Mouse (Mus musculus) limb, embryonic 14.5 days (tissue): ENCODE data around the gene Slc24a4. TPM values are rescaled to one million over a fixed set of nuclear protein-coding genes. Genes with fewer than 3 reads are reported as not detected.

Source experiments
- ATAC-seq: fragments of 200-750 bp; cut with Nextera tagmentation; 2 replicates; pipeline ENCODE4 v1.8.0; 2017; ENCODE audit warnings: low read depth, moderate number of reproducible peaks, moderate TSS enrichment; ENCODE audit not compliant: low FRiP score
- DNase-seq: peaks from one replicate; pipeline ENCODE4 v3.0.0-alpha.2; 2015; ENCODE audit warnings: low spot score
- H3K27ac ChIP-seq: fragments of 300-500 bp; sonication (generic); replicated peaks from 2 replicates; pipeline ENCODE4 v1.5.1; 2014; ENCODE audit warnings: low read depth, mild to moderate bottlenecking, low read length, moderate library complexity, mixed read lengths
- H3K27me3 ChIP-seq: fragments of 300-500 bp; sonication (generic); 2 replicates; pipeline ENCODE4 v1.6.1; 2014; ENCODE audit warnings: low read length, mixed read lengths; ENCODE audit not compliant: control insufficient read depth, insufficient read depth
- H3K36me3 ChIP-seq: fragments of 300-500 bp; sonication (generic); 2 replicates; pipeline ENCODE4 v1.6.1; 2014; ENCODE audit warnings: mild to moderate bottlenecking, low read length, moderate library complexity, mixed read lengths; ENCODE audit not compliant: control insufficient read depth, insufficient read depth
- H3K4me1 ChIP-seq: fragments of 300-500 bp; sonication (generic); 2 replicates; pipeline ENCODE4 v1.6.1; 2014; ENCODE audit warnings: antibody characterized with exemption, low read length, mixed read lengths; ENCODE audit not compliant: control insufficient read depth, insufficient read depth
- H3K4me2 ChIP-seq: fragments of 300-500 bp; sonication (generic); replicated peaks from 2 replicates; pipeline ENCODE4 v1.6.1; 2014; ENCODE audit warnings: low read depth, mild to moderate bottlenecking, low read length, moderate library complexity; ENCODE audit not compliant: severe bottlenecking
- H3K4me3 ChIP-seq: fragments of 300-500 bp; sonication (generic); replicated peaks from 2 replicates; pipeline ENCODE4 v1.5.1; 2014; ENCODE audit warnings: low read length
- H3K9ac ChIP-seq: fragments of 300-500 bp; sonication (generic); 2 replicates; pipeline ENCODE4 v1.6.1; 2014; ENCODE audit warnings: mild to moderate bottlenecking, low read depth, low read length, moderate library complexity; ENCODE audit not compliant: severe bottlenecking
- H3K9me3 ChIP-seq: fragments of 300-500 bp; sonication (generic); 2 replicates; pipeline ENCODE4 v1.6.1; 2016; ENCODE audit warnings: low read length; ENCODE audit not compliant: control insufficient read depth
- POLR2A ChIP-seq: fragments of 200-500 bp; IDR thresholded peaks from 2 replicates; pipeline ENCODE4 v1.8.0; 2012; ENCODE audit warnings: inconsistent platforms, mild to moderate bottlenecking, moderate library complexity, borderline replicate concordance; ENCODE audit not compliant: insufficient read depth, insufficient read length; ENCODE audit errors: extremely low read depth
- WGBS: fragments of 180-500 bp; shearing (Covaris S2); extraction: QIAGEN DNeasy Blood & Tissue Kit; methylation state at CpG from one replicate; pipeline ENCODE4 v1.1.7; 2014; 5-methylcytosine and 5-hydroxymethylcytosine counted together
- polyA plus RNA-seq, 2 experiments: library from polyadenylated mRNA; depleted of rRNA in 1 of 2; stranded (reverse) in 1 of 2; unstranded in 1 of 2; fragments of >200 nt; fragmentation: Nextera tagmentation in 1 of 2; extraction: Ambion mirVana in 1 of 2; gene quantifications; 2 replicates each; pipeline versions ENCODE4 v1.2.1 to v1.2.3; 2012 to 2014

The Slc24a4 gene
- polyA plus RNA-seq, 2 experiments: 0.77 to 1.7 TPM

- 4% methylated on average over 7 of the region's 7 CpGs for WGBS
- peak overlapping the region; percentile 55 for H3K4me3 ChIP-seq
- no peaks in the 10 kb centered on the region for H3K36me3 ChIP-seq
- DNase-seq (no peak), ATAC-seq (no peak)
- H3K9me3 ChIP-seq: no peaks in the 10 kb centered on the region
- no peak overlapping the region for H3K9ac ChIP-seq
- H3K4me2 ChIP-seq: peak overlapping the region; percentile 98
- peaks cover 46% of the 10 kb centered on the region for H3K27me3 ChIP-seq
- no peak overlapping the region for H3K27ac ChIP-seq
- no peak for TF ChIP-seq POLR2A
- H3K4me1 ChIP-seq: peaks cover 7% of the 10 kb centered on the region; the same call in 1 of the 2 replicates
Observed at GRCm38 (mm10) chr12:102127601-102128000, 932 bp upstream of the Slc24a4 start.

- H3K27me3 ChIP-seq: peaks cover 46% of the 10 kb centered on the region
- peak; percentile 75 for ATAC-seq
Observed at GRCm38 (mm10) chr12:102128791-102129507, 416 bp downstream of the Slc24a4 start.

DNA sequence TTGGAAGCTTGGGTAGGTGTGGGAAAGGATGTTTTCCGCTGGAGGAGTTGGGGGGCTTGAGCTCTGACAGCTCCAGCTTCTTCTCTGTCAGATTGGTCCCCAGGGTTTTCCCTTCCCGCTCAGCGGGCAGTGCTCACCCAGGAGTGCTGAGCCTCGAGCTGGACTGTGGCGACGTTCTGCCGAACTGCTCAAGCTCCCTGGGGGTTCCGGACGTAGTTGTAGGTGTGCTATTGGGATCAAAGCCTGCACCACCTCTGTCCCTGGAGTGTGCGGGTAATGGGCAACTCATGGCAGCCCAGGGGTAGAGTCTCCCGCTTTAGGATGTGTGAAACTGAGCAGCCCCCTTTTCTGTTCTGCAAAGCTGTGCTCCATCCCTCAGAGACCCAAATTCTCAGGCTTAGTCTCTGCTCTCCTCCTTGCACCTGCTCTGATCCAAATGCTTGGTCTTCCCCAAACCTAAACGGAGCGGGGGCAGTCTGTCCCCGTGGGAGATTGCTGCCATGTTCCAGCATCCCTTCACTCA lies 1.0 kb downstream of the Slc24a4 start:
- Histone ChIP-seq H3K27ac (no peak overlapping the region), H3K9me3 (no peaks in the 10 kb centered on the region), H3K9ac (peak overlapping the region; percentile 56), H3K4me2 (peak overlapping the region; percentile 98), H3K4me1 (peaks cover 7% of the 10 kb centered on the region; the same call in 1 of the 2 replicates), H3K27me3 (peaks cover 46% of the 10 kb centered on the region), H3K36me3 (no peaks in the 10 kb centered on the region), H3K4me3 (peak overlapping the region; percentile 55)
- ATAC-seq (no peak), DNase-seq (no peak)
- TF ChIP-seq POLR2A: no peak
- under 1% methylated on average over 14 of the region's 14 CpGs for WGBS

More at GRCm38 (mm10) chr12:102128791-102129507, 416 bp downstream of the Slc24a4 start:
- WGBS: under 1% methylated on average over 42 of the region's 73 CpGs
- Histone ChIP-seq H3K4me2 (peak overlapping the region; percentile 98), H3K9me3 (no peaks in the 10 kb centered on the region), H3K4me3 (peak overlapping the region; percentile 55), H3K27ac (no peak overlapping the region), H3K9ac (peak overlapping the region; percentile 56), H3K4me1 (peaks cover 7% of the 10 kb centered on the region; the same call in 1 of the 2 replicates), H3K36me3 (no peaks in the 10 kb centered on the region)
- DNase-seq: peak; percentile 32
- 0 out of 2 replicates have a peak, but pooled peaks have one; percentile 9 for TF ChIP-seq POLR2A

DNA sequence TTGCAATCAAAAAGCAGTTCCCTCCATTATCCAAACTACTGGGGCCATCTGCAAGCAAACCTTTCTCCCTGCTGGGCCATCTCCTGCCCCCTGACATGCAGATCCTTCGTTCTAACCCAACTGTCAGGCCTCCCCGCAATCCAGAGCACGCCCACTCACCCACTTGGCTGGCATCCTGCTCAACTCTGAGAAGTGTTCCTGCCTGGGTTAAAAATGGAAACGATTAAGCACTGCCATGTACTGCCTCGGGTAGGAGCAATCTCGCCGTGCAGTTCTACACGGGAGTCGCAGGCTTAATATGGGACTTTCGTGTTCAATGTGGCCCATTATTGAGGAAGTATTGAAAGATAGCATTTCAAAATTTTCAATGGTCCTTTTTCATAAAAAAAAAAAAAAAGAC lies 11.2 kb downstream of the Slc24a4 start:
- Histone ChIP-seq H3K4me3 (no peak overlapping the region), H3K4me1 (no peaks in the 10 kb centered on the region), H3K27me3 (no peaks in the 10 kb centered on the region), H3K27ac (no peak overlapping the region), H3K9ac (no peak overlapping the region), H3K36me3 (no peaks in the 10 kb centered on the region), H3K9me3 (no peaks in the 10 kb centered on the region), H3K4me2 (no peak overlapping the region)
- ATAC-seq: no peak
- 76% methylated on average over 10 of the region's 10 CpGs for WGBS
- DNase-seq: no peak
- TF ChIP-seq POLR2A: no peak

DNA sequence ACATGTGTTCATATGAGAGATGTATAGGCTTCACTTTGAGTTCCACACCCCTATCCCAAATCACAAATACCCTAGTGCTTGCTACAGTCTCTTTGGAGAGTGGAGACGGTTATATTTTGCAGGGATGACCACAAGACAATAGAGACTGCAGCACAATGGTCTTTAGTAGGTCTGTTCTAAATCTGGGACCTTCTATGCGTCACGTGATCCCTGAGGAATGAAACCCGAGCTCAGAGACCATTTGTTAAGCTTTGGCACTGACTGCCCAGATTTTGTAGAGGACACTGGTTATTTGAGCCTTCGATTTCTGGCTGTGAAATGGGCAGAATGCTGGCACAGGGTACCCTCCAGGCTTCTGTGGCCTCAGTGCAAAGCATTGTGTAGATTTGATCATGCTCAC lies 12.8 kb downstream of the Slc24a4 start:
- Histone ChIP-seq H3K4me2 (no peak overlapping the region), H3K4me3 (no peak overlapping the region), H3K4me1 (no peaks in the 10 kb centered on the region), H3K27ac (no peak overlapping the region), H3K36me3 (no peaks in the 10 kb centered on the region), H3K9ac (no peak overlapping the region), H3K9me3 (no peaks in the 10 kb centered on the region), H3K27me3 (no peaks in the 10 kb centered on the region)
- no peak for ATAC-seq
- TF ChIP-seq POLR2A: no peak
- 64% methylated on average over 5 of the region's 5 CpGs for WGBS
- no peak for DNase-seq
